Mouse (Mus musculus): ENCODE measurements around the gene H2-M9. TPM values are rescaled to one million over a fixed set of nuclear protein-coding genes. Genes with fewer than 3 reads are reported as not detected.

Gene H2-M9
- polyA plus RNA-seq (2015; fragmentation: Nextera tagmentation; extraction: Ambion mirVana): not detected in 2 replicates

GRCm38 (mm10) chr17:36642566-36642965 lies at the start of gene H2-M9:
Gene H2-M9, minus strand, starts transcription at chr17:36642666.
- Histone ChIP-seq H3K36me3 (replicated peaks; ENCODE audit: insufficient read depth, low read length) (no peaks in the 10 kb centered on the region), H3K4me1 (ENCODE audit: insufficient read depth) (no peaks in the 10 kb centered on the region), H3K4me3 (ENCODE audit: low read depth, low read length) (no peak within 1 kb of the TSS), H3K9me3 (ENCODE audit: low read length) (no peaks in the 10 kb centered on the region), H3K27me3 (ENCODE audit: insufficient read depth, low read length) (no peaks in the 10 kb centered on the region), H3K9ac (replicated peaks) (no peak within 1 kb of the TSS), H3K27ac (ENCODE audit: low read depth) (no peak within 1 kb of the TSS), H3K4me2 (ENCODE audit: low read depth, low read length) (no peak within 1 kb of the TSS)
- no peak for DNase-seq
- no peak for TF ChIP-seq EP300 (IDR thresholded peaks at IDR 0.05; ENCODE audit: low read depth)
- TF ChIP-seq CTCF (IDR thresholded peaks at IDR 0.05; ENCODE audit: low read depth): no peak
- 84% methylated on average over 3 of the region's 3 CpGs for WGBS (ENCODE audit: insufficient replicate concordance)
- no peak for ATAC-seq

GRCm38 (mm10) chr17:36672119-36672518 lies 29.7 kb upstream of the H2-M9 start, which contains the start of gene H2-M1:
Gene H2-M1, minus strand, starts transcription at chr17:36672219.
- Histone ChIP-seq H3K36me3 (replicated peaks; ENCODE audit: insufficient read depth, low read length) (no peaks in the 10 kb centered on the region), H3K27me3 (ENCODE audit: insufficient read depth, low read length) (no peaks in the 10 kb centered on the region), H3K27ac (ENCODE audit: low read depth) (no peak within 1 kb of the TSS), H3K4me1 (ENCODE audit: insufficient read depth) (no peaks in the 10 kb centered on the region), H3K4me3 (ENCODE audit: low read depth, low read length) (no peak within 1 kb of the TSS), H3K4me2 (ENCODE audit: low read depth, low read length) (no peak within 1 kb of the TSS), H3K9ac (replicated peaks) (no peak within 1 kb of the TSS), H3K9me3 (ENCODE audit: low read length) (no peaks in the 10 kb centered on the region)
- ATAC-seq (no peak), DNase-seq (no peak)
- WGBS (ENCODE audit: insufficient replicate concordance): 60% methylated on average over 3 of the region's 3 CpGs
- TF ChIP-seq EP300 (IDR thresholded peaks at IDR 0.05; ENCODE audit: low read depth): no peak

Other genes with a start within 250 kb of the H2-M9 start
- not detected in 2 replicates for gene H2-M10.4, start 180.3 kb downstream of the H2-M9 start, polyA plus RNA-seq (2015; fragmentation: Nextera tagmentation; extraction: Ambion mirVana)
- not detected in 2 replicates for gene H2-M11, start 95.6 kb downstream of the H2-M9 start, polyA plus RNA-seq (2015; fragmentation: Nextera tagmentation; extraction: Ambion mirVana)
- gene H2-M1, start 29.6 kb upstream of the H2-M9 start, polyA plus RNA-seq (2015; fragmentation: Nextera tagmentation; extraction: Ambion mirVana): not detected in 2 replicates
- gene H2-M10.5, start 130.2 kb upstream of the H2-M9 start, polyA plus RNA-seq (2015; fragmentation: Nextera tagmentation; extraction: Ambion mirVana): not detected in 2 replicates
- not detected in 2 replicates for gene H2-M10.6, start 169.5 kb upstream of the H2-M9 start, polyA plus RNA-seq (2015; fragmentation: Nextera tagmentation; extraction: Ambion mirVana)
- gene Trim26, start 194.5 kb upstream of the H2-M9 start, polyA plus RNA-seq (2015; fragmentation: Nextera tagmentation; extraction: Ambion mirVana): 16.8 and 19.1 TPM in 2 replicates
- gene Trim15, start 224.5 kb upstream of the H2-M9 start, polyA plus RNA-seq (2015; fragmentation: Nextera tagmentation; extraction: Ambion mirVana): 0.12 TPM in 1 of 2 replicates, not detected in the other
- gene Trim10, start 226.9 kb upstream of the H2-M9 start, polyA plus RNA-seq (2015; fragmentation: Nextera tagmentation; extraction: Ambion mirVana): 85.7 and 86.7 TPM in 2 replicates
- gene Trim40, start 247.5 kb upstream of the H2-M9 start, polyA plus RNA-seq (2015; fragmentation: Nextera tagmentation; extraction: Ambion mirVana): not detected in 2 replicates